Mouse (Mus musculus): Measurements from ENCODE around the gene Akap8l. TPM values are rescaled to one million over a fixed set of nuclear protein-coding genes. Genes with fewer than 3 reads are reported as not detected.

Akap8l gene
- polyA plus RNA-seq, 1 experiment from 2014 or later: 145 TPM

DNA sequence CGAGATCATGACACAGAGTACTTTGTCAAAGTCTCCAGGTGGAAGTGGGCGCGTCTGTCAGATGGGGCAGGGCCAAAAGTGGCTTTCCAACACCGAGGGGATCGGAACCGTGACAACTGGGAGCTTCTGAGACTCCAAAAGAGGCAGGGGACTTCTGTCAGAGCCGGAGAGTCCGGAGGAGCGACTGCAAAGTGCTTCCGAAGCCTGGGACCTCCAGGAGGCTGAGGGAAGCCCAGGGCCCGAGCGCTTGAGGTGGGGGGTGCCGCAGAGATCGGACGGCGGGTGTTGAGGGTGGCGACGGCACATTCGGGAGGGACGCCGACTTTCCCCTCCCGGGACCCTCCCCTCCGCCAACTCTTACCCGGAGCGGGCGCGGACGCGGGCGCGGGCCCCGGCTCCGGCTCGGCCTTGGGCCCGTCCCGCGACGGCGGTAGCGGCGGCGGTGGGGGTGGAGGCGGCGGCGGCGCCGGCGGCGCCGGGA is 13.5 kb upstream of the Akap8l start:
- H3K9ac ChIP-seq (ENCODE audit: low read depth, low read length): peak overlapping the region; percentile 96
- H3K27me3 ChIP-seq (replicated peaks; ENCODE audit: control insufficient read depth, insufficient read depth, low read length): no peaks in the 10 kb centered on the region
- peaks cover 25% of the 10 kb centered on the region for H3K4me1 ChIP-seq (ENCODE audit: control insufficient read depth, insufficient read depth, low read depth, low read length)
- peak overlapping the region; percentile 82 for H3K27ac ChIP-seq (ENCODE audit: low read depth, low read length)
- no peaks in the 10 kb centered on the region for H3K9me3 ChIP-seq (ENCODE audit: control insufficient read depth, low read length)
- H3K4me3 ChIP-seq (ENCODE audit: low read length): peak overlapping the region; percentile 88
- peak overlapping the region; percentile 90 for H3K4me2 ChIP-seq (ENCODE audit: low read length)
- 0% methylated on average over 17 of the region's 50 CpGs for WGBS
- peak; percentile 66 for ATAC-seq
- peaks cover 29% of the 10 kb centered on the region for H3K36me3 ChIP-seq (ENCODE audit: control insufficient read depth, insufficient read depth, low read length)

DNA sequence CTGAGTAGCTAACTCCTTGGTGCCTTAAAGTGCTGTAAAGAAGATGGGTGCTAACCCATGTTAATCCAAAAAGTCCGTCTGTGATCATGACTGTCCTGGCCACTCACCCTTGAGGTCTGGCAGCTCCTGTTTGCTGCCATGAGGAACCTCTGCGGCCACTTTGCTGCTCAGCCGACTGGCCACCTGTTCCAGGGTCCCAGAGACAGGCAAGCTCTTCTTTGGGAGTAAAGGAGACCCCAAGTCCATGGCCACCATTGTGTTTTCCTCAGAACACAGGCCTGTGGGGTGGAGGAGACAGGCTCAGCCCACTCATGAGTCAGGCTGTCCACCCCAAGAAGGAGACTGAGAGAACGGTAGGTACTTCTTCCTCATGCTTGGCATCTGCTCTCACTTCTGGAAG is 12.3 kb upstream of the Akap8l start:
- WGBS: 90% methylated on average over 4 of the region's 4 CpGs
- Histone ChIP-seq H3K9me3 (ENCODE audit: control insufficient read depth, low read length) (no peaks in the 10 kb centered on the region), H3K36me3 (ENCODE audit: control insufficient read depth, insufficient read depth, low read length) (peaks cover 39% of the 10 kb centered on the region), H3K4me1 (ENCODE audit: control insufficient read depth, insufficient read depth, low read depth, low read length) (peaks cover 25% of the 10 kb centered on the region), H3K4me3 (ENCODE audit: low read length) (peak overlapping the region; percentile 88; the same call in 1 of the 2 replicates), H3K9ac (ENCODE audit: low read depth, low read length) (no peak overlapping the region), H3K27ac (ENCODE audit: low read depth, low read length) (no peak overlapping the region), H3K4me2 (ENCODE audit: low read length) (peak overlapping the region; percentile 90), H3K27me3 (replicated peaks; ENCODE audit: control insufficient read depth, insufficient read depth, low read length) (no peaks in the 10 kb centered on the region)
- no peak for ATAC-seq

DNA sequence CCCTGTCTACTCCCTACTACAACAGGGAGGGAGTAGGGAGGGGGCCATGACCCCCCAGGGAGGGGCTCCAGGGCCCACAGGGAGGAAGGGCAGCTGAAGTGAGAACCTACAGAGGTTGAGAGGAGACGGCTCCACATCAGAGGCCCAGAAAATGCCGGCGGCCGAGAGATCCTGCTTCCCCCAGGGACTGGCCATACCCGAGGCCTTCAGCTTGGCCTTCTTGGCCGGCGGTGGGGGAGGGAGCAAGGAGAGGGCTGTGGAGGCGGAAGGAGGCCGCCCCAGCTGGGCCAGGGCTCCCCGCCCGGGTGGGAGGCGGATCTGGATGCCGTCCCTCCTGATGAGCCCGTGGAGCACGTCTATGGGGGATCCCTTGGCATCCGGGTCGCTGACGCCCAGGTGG is 9.5 kb upstream of the Akap8l start:
- no peak overlapping the region for H3K4me2 ChIP-seq (ENCODE audit: low read length)
- H3K4me1 ChIP-seq (ENCODE audit: control insufficient read depth, insufficient read depth, low read depth, low read length): peaks cover 24% of the 10 kb centered on the region
- H3K9me3 ChIP-seq (ENCODE audit: control insufficient read depth, low read length): no peaks in the 10 kb centered on the region
- WGBS: 89% methylated on average over 18 of the region's 18 CpGs
- peaks cover 58% of the 10 kb centered on the region for H3K36me3 ChIP-seq (ENCODE audit: control insufficient read depth, insufficient read depth, low read length)
- no peak for ATAC-seq
- no peak overlapping the region for H3K4me3 ChIP-seq (ENCODE audit: low read length)
- H3K27ac ChIP-seq (ENCODE audit: low read depth, low read length): no peak overlapping the region
- H3K9ac ChIP-seq (ENCODE audit: low read depth, low read length): no peak overlapping the region
- no peaks in the 10 kb centered on the region for H3K27me3 ChIP-seq (replicated peaks; ENCODE audit: control insufficient read depth, insufficient read depth, low read length)

DNA sequence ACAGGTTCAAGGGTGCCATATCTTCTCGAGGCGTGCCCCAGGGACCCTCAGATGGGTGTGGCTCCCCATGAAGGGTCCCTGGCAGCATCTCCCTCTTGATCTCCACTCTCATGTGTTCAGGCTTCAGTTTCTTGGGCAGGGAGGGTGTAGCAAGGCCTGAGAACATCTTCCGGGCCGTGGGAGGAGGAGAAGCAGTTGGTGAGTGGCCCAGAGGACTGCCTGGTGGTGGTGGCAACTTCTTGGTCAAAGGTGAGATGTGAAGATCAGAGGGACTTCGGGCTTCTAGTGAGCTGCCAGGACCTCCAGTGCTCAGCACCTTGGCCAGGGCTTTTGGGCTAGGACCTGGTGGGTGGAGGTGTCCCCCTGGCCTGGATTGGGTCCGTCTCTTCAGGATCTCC is 8.5 kb upstream of the Akap8l start:
- Histone ChIP-seq H3K27ac (ENCODE audit: low read depth, low read length) (no peak overlapping the region), H3K9ac (ENCODE audit: low read depth, low read length) (no peak overlapping the region), H3K27me3 (replicated peaks; ENCODE audit: control insufficient read depth, insufficient read depth, low read length) (no peaks in the 10 kb centered on the region), H3K4me3 (ENCODE audit: low read length) (no peak overlapping the region), H3K4me2 (ENCODE audit: low read length) (no peak overlapping the region), H3K36me3 (ENCODE audit: control insufficient read depth, insufficient read depth, low read length) (peaks cover 65% of the 10 kb centered on the region), H3K9me3 (ENCODE audit: control insufficient read depth, low read length) (no peaks in the 10 kb centered on the region), H3K4me1 (ENCODE audit: control insufficient read depth, insufficient read depth, low read depth, low read length) (peaks cover 29% of the 10 kb centered on the region)
- WGBS: 98% methylated on average over 6 of the region's 6 CpGs
- no peak for ATAC-seq

DNA sequence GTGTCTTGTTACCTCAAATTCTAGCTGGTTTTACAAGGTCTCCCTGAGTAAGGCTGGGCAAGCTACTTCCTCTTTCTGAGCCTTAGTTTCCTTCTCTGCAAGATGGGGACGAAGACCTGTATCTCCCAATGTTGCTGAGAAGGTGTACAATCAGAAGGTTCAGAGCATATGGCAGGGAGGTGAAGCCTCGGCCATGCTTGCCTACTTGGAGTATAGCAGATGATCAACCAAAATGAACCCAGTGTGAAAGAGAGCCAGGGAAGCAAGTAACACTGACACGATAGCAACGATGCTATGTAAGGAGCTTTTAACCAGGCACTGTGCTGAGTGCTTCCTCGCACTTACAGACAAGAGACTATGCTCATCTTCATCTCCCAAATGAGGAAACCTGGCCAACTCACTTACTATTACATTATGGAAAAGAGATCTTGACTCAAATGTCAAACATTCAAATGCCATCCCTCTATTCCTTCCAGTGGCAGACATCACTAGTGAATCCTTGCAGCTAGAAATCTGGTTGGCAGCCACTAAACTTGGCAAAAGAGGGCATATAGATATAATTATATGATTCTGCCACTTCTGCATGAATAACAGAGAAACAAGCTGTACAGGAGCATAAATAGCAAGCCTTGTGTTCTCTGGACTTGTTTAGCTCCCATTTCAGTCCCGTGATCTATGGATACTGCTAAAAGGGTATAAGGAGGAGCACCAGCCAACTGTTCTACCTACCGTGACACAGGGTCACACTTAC is 8.0 kb upstream of the Akap8l start:
- WGBS: 92% methylated on average over 7 of the region's 7 CpGs
- ATAC-seq: no peak

DNA sequence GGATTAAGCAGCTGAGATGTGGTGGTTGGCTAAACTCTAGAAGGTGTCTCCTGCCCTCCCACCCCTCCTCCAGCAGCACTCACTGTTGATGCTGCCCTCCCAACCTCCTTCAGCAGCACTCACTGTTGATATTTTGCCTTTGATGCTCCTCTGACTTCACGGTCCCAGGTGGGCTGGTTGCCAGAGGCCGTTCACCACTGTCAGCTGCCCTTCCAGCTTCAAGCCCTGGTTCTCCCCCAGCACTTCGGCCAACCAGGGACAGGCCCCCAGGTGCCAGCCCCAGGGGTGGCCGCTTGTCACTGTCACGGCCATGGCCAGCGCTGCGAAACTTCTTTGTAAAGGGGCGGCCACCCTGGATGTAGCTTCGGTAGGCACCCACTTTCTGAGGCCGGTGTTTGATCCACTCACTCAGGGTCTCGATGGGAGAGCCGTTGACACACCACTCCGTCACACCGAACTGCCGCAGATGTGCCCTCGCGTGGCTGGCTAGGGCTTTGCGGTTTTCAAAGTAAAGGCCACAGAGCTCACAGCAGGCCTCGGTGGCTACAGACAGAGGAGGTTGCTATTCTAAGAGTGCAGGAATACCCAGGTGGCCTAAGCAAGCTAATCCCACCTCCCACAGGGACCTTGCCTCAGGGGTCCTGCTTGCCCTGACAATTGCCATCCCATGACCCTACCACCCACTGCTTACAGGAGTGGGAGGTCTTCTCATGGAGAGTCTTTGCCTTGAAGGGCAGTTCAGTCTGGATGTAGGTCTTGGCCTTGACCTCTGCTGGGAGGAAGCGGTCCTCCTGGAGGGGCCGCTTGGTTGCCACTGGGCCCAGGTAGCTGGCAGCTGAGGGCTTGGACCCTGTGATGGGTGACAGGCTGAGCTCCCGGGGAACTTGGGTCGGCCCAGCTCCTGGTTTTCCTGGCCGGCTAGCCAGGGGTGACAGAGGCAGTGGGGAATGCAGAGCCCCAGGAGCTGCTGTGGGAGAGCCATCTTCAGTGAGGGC is 6.7 kb upstream of the Akap8l start:
- WGBS: 82% methylated on average over 24 of the region's 24 CpGs

More for the DNA sequence above, 8.0 kb upstream of the Akap8l start:
- Histone ChIP-seq H3K9me3 (ENCODE audit: control insufficient read depth, low read length) (no peaks in the 10 kb centered on the region), H3K4me1 (ENCODE audit: control insufficient read depth, insufficient read depth, low read depth, low read length) (peaks cover 25% of the 10 kb centered on the region), H3K27me3 (replicated peaks; ENCODE audit: control insufficient read depth, insufficient read depth, low read length) (no peaks in the 10 kb centered on the region), H3K27ac (ENCODE audit: low read depth, low read length) (no peak overlapping the region), H3K4me2 (ENCODE audit: low read length) (no peak overlapping the region), H3K9ac (ENCODE audit: low read depth, low read length) (no peak overlapping the region), H3K4me3 (ENCODE audit: low read length) (no peak overlapping the region), H3K36me3 (ENCODE audit: control insufficient read depth, insufficient read depth, low read length) (peaks cover 65% of the 10 kb centered on the region)

DNA sequence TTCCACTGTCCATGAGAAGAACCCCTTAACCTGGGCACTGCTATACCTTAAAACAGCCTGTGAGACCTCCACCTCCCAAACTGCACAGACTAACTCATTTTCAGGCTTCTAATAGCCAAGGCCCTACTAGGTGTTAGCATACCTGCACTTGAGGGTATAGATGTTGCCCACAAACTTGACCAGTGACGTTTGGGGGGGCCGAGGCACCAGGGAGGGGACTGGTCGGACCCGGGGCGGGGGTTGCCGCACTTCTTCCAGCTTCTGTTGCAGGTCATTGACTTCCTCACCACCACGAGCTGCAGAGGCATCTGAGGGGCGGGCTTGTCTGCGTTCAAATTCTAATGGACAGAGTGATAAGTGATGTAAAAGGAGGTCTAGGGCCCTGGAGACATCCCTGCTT is 5.9 kb upstream of the Akap8l start:
- 89% methylated on average over 9 of the region's 9 CpGs for WGBS
- no peaks in the 10 kb centered on the region for H3K9me3 ChIP-seq (ENCODE audit: control insufficient read depth, low read length)
- H3K4me1 ChIP-seq (ENCODE audit: control insufficient read depth, insufficient read depth, low read depth, low read length): peaks cover 10% of the 10 kb centered on the region
- no peak overlapping the region for H3K9ac ChIP-seq (ENCODE audit: low read depth, low read length)
- H3K27ac ChIP-seq (ENCODE audit: low read depth, low read length): no peak overlapping the region
- H3K4me2 ChIP-seq (ENCODE audit: low read length): no peak overlapping the region
- H3K27me3 ChIP-seq (replicated peaks; ENCODE audit: control insufficient read depth, insufficient read depth, low read length): no peaks in the 10 kb centered on the region
- H3K36me3 ChIP-seq (ENCODE audit: control insufficient read depth, insufficient read depth, low read length): peaks cover 63% of the 10 kb centered on the region
- H3K4me3 ChIP-seq (ENCODE audit: low read length): no peak overlapping the region
- no peak for ATAC-seq

More for the DNA sequence above, 6.7 kb upstream of the Akap8l start:
- no peak overlapping the region for H3K27ac ChIP-seq (ENCODE audit: low read depth, low read length)
- no peak overlapping the region for H3K9ac ChIP-seq (ENCODE audit: low read depth, low read length)
- no peak overlapping the region for H3K4me3 ChIP-seq (ENCODE audit: low read length)
- no peaks in the 10 kb centered on the region for H3K27me3 ChIP-seq (replicated peaks; ENCODE audit: control insufficient read depth, insufficient read depth, low read length)
- H3K4me2 ChIP-seq (ENCODE audit: low read length): no peak overlapping the region
- peaks cover 65% of the 10 kb centered on the region for H3K36me3 ChIP-seq (ENCODE audit: control insufficient read depth, insufficient read depth, low read length)
- peaks cover 12% of the 10 kb centered on the region for H3K4me1 ChIP-seq (ENCODE audit: control insufficient read depth, insufficient read depth, low read depth, low read length)
- no peaks in the 10 kb centered on the region for H3K9me3 ChIP-seq (ENCODE audit: control insufficient read depth, low read length)
- no peak for ATAC-seq

DNA sequence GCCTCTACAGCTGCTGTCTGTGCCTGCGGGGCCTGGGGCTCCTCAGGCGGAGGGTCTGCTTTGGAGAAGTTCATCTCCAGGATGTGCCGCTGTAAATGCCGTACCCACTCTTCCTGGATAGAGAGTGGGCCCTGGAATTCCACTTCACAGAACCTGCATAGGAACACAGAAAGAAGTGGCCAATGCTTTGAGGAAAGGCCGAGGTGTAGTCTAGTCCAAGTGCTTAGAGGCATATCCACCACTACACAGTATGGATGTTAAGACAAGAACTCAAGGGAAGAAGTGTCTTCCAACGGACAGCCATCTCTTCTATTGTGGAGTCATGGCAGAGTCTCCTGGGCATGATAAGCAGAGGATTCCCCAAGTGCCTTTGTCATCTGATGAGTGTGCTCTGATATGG is 4.6 kb upstream of the Akap8l start:
- Histone ChIP-seq H3K9ac (ENCODE audit: low read depth, low read length) (no peak overlapping the region), H3K36me3 (ENCODE audit: control insufficient read depth, insufficient read depth, low read length) (peaks cover 55% of the 10 kb centered on the region), H3K27me3 (replicated peaks; ENCODE audit: control insufficient read depth, insufficient read depth, low read length) (no peaks in the 10 kb centered on the region), H3K4me3 (ENCODE audit: low read length) (no peak overlapping the region), H3K4me1 (ENCODE audit: control insufficient read depth, insufficient read depth, low read depth, low read length) (peaks cover 10% of the 10 kb centered on the region), H3K4me2 (ENCODE audit: low read length) (no peak overlapping the region), H3K27ac (ENCODE audit: low read depth, low read length) (no peak overlapping the region), H3K9me3 (ENCODE audit: control insufficient read depth, low read length) (no peaks in the 10 kb centered on the region)
- ATAC-seq: no peak
- 90% methylated on average over 6 of the region's 6 CpGs for WGBS

DNA sequence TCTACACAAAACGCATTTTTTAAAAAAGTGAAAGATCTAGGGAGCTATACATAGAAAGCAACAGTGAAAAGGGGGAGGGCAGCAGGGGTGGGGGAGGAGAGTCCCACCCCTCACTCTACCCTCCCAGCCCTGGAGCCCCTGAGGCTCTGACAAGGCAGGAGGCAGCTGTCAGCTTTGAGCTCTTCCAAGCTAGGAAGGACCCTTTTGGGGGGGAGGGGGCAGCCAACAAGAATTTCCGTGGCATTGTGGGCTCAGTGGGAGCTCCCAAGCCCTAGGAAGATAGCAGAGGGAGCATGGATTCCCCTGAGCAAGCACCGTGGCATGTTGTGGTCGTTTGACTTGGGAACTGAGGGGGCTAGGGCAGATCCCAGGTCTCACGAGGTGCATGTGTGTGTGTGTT is 3.8 kb upstream of the Akap8l start:
- Histone ChIP-seq H3K36me3 (ENCODE audit: control insufficient read depth, insufficient read depth, low read length) (peaks cover 48% of the 10 kb centered on the region), H3K27me3 (replicated peaks; ENCODE audit: control insufficient read depth, insufficient read depth, low read length) (no peaks in the 10 kb centered on the region), H3K9ac (ENCODE audit: low read depth, low read length) (peak overlapping the region; percentile 27; the same call in 1 of the 2 replicates), H3K4me1 (ENCODE audit: control insufficient read depth, insufficient read depth, low read depth, low read length) (peaks cover 15% of the 10 kb centered on the region), H3K9me3 (ENCODE audit: control insufficient read depth, low read length) (no peaks in the 10 kb centered on the region), H3K4me3 (ENCODE audit: low read length) (no peak overlapping the region), H3K27ac (ENCODE audit: low read depth, low read length) (peak overlapping the region; percentile 71), H3K4me2 (ENCODE audit: low read length) (no peak overlapping the region)
- no peak for ATAC-seq
- 40% methylated on average over 5 of the region's 5 CpGs for WGBS
